Comparison of ENCODE assay signal across 8 mouse cellular contexts in the genomic region with DNA sequence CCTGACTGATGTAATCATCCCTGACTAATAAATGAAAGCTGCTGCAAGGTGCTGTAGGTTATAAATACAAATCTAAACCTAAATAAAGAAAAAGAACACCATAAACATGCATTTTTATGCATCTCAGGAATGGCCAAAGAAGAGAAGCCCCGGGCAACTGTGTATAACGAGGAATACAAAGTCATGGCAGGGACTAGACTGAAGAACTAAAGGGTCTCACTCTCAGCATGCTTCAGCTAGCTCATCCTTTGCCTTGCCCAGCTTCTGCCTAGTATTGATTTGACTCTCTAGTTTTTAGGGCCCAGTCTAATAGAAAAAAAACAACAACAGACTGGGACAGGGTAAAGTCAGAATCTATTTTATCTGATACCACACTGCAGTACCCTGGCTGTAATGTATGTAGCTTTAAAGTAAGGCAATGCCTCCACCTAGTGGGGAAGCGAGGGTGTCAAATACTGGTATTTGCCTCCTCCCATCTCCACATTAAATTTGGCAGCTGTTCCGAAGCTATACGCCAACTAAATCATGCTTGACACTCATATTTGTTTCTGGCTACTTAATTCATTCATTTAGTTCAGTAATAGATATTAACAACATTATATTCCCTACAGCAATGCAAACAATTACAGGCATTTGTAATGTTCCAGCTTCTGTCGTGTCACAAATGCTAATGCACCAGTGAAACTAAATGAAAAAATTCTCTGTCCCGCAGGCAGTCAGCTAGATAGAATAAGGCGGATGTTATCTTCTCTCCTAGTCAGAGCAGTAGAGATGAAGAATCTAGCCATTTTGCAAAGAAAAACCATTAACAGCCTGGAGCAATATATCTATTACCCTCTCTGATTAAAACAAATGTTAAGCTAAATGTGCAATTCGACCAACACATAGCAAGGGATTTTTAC. TPM values are rescaled to one million over a fixed set of nuclear protein-coding genes. Genes with fewer than 3 reads are reported as not detected.
DNase-seq lines count a peak whose midpoint lies in the region; ATAC-seq and TF ChIP-seq lines count a peak whose summit lies in the region.

No protein-coding gene starts in this region.

- H3K27ac ChIP-seq in heart, embryonic 10.5 days, result no peak overlapping the region
- no peak overlapping the region for H3K27ac ChIP-seq in embryonic facial prominence, embryonic 13.5 days
- H3K27ac ChIP-seq in intestine, embryonic 16.5 days (ENCODE audit: low read length), result no peak overlapping the region
- no peak overlapping the region for H3K27ac ChIP-seq in neural tube, embryonic 12.5 days

- peak; percentile 66 for ATAC-seq in Patski
- 0 out of 2 replicates have a peak, but pooled peaks have one; percentile 56 for ATAC-seq in embryonic facial prominence, embryonic 13.5 days (ENCODE audit: insufficient number of reproducible peaks, insufficient read depth, low FRiP score, low TSS enrichment, low read depth)
- ATAC-seq in intestine, embryonic 16.5 days, result peak; percentile 70; the same call in 1 of the 2 replicates
- peak; percentile 91 for ATAC-seq in neural tube, embryonic 12.5 days (ENCODE audit: low FRiP score, low read depth)

- DNase-seq in heart, adult 18-20 months, result peak; percentile 9 to 24
- no peak for DNase-seq in heart, embryonic 10.5 days (ENCODE audit: low spot score)
- DNase-seq in Patski (ENCODE audit: low read depth, low spot score), result no peak
- peak; percentile 26 to 47 for DNase-seq in left cerebral cortex, postnatal 36 days (ENCODE audit: low spot score in 2 of 2)
- no peak for DNase-seq in heart, adult 8-10 months (ENCODE audit: low spot score)

- no peaks in the 10 kb centered on the region for H3K27me3 ChIP-seq in heart, embryonic 10.5 days (ENCODE audit: insufficient read depth, poor library complexity, severe bottlenecking)
- peaks cover 28% of the 10 kb centered on the region for H3K27me3 ChIP-seq in Patski
- no peaks in the 10 kb centered on the region for H3K27me3 ChIP-seq in embryonic facial prominence, embryonic 13.5 days
- H3K27me3 ChIP-seq in intestine, embryonic 16.5 days (replicated peaks; ENCODE audit: control insufficient read depth, insufficient read depth, low read length), result no peaks in the 10 kb centered on the region
- no peaks in the 10 kb centered on the region for H3K27me3 ChIP-seq in neural tube, embryonic 12.5 days (replicated peaks)

- H3K36me3 ChIP-seq in heart, embryonic 10.5 days, result no peaks in the 10 kb centered on the region
- no peaks in the 10 kb centered on the region for H3K36me3 ChIP-seq in embryonic facial prominence, embryonic 13.5 days
- H3K36me3 ChIP-seq in intestine, embryonic 16.5 days (ENCODE audit: control insufficient read depth, insufficient read depth, low read length), result no peaks in the 10 kb centered on the region
- H3K36me3 ChIP-seq in neural tube, embryonic 12.5 days, result no peaks in the 10 kb centered on the region

- no peak overlapping the region for H3K4me3 ChIP-seq in heart, embryonic 10.5 days
- no peak overlapping the region for H3K4me3 ChIP-seq in embryonic facial prominence, embryonic 13.5 days
- H3K4me3 ChIP-seq in intestine, embryonic 16.5 days (ENCODE audit: low read length), result no peak overlapping the region
- H3K4me3 ChIP-seq in neural tube, embryonic 12.5 days, result no peak overlapping the region

- H3K4me1 ChIP-seq in heart, embryonic 10.5 days, result no peaks in the 10 kb centered on the region
- peaks cover 3% of the 10 kb centered on the region; the same call in 1 of the 2 replicates for H3K4me1 ChIP-seq in embryonic facial prominence, embryonic 13.5 days
- H3K4me1 ChIP-seq in intestine, embryonic 16.5 days (ENCODE audit: control insufficient read depth, insufficient read depth, low read length), result no peaks in the 10 kb centered on the region
- no peaks in the 10 kb centered on the region for H3K4me1 ChIP-seq in neural tube, embryonic 12.5 days

- no peak overlapping the region for H3K4me2 ChIP-seq in embryonic facial prominence, embryonic 13.5 days
- H3K4me2 ChIP-seq in intestine, embryonic 16.5 days (ENCODE audit: low read depth, low read length), result no peak overlapping the region
- no peak overlapping the region for H3K4me2 ChIP-seq in neural tube, embryonic 12.5 days (replicated peaks)

- H3K9ac ChIP-seq in embryonic facial prominence, embryonic 13.5 days, result no peak overlapping the region
- no peak overlapping the region for H3K9ac ChIP-seq in intestine, embryonic 16.5 days (ENCODE audit: low read depth, low read length)
- no peak overlapping the region for H3K9ac ChIP-seq in neural tube, embryonic 12.5 days

- WGBS in heart, embryonic 10.5 days, result 53% methylated on average over 9 of the region's 9 CpGs
- WGBS in embryonic facial prominence, embryonic 13.5 days, result 49% methylated on average over 9 of the region's 9 CpGs
- WGBS in intestine, embryonic 16.5 days, result 41% methylated on average over 9 of the region's 9 CpGs
- 54% methylated on average over 9 of the region's 9 CpGs for WGBS in neural tube, embryonic 12.5 days

- TF ChIP-seq CTCF in Patski (IDR thresholded peaks at IDR 0.05), result peak; percentile 67

- H3K9me3 ChIP-seq in heart, embryonic 10.5 days, result no peaks in the 10 kb centered on the region
- H3K9me3 ChIP-seq in embryonic facial prominence, embryonic 13.5 days, result no peaks in the 10 kb centered on the region
- no peaks in the 10 kb centered on the region for H3K9me3 ChIP-seq in intestine, embryonic 16.5 days (ENCODE audit: control insufficient read depth, low read length)
- no peaks in the 10 kb centered on the region for H3K9me3 ChIP-seq in neural tube, embryonic 12.5 days

- intact Hi-C loops in left cerebral cortex, postnatal 36 days (cut with DNase I), result no loop called here

- in situ Hi-C loops in Patski (cut with MboI; ENCODE audit: low pct_unique_long_range_greater_than_20kb), result no loop called here

- POLR2A ChIA-PET in Patski (lab: Charles Lee), result no interaction called here

- CTCF ChIA-PET in Patski (lab: Charles Lee), result interaction anchor here (0.7 to 4.1 kb wide), 5 partner anchors 8 to 26 kb away, joined by 3 to 14 read pairs (median 3); no protein-coding TSS in a partner anchor

RNA-seq across cellular contexts. Expression of gene Dnajb9, which starts 28.8 kb away (rescaled TPM):
- total RNA-seq in heart, adult 18-20 months (2021), result 10 to 100 TPM; 41.4 to 43.3 TPM
- polyA plus RNA-seq in heart, embryonic 10.5 days (2016; fragmentation: Nextera tagmentation; extraction: Ambion mirVana), result 23.1 and 23.2 TPM in 2 replicates
- polyA plus RNA-seq in Patski (2021), result 26.7 TPM
- polyA plus RNA-seq in embryonic facial prominence, embryonic 13.5 days (2015; fragmentation: Nextera tagmentation; extraction: Ambion mirVana), result 19.8 and 25.7 TPM in 2 replicates
- 24.3 and 34.1 TPM in 2 replicates for polyA plus RNA-seq in intestine, embryonic 16.5 days (2015; fragmentation: Nextera tagmentation; extraction: Ambion mirVana)
- 10 to 100 TPM; 39.7 to 43.2 TPM for total RNA-seq in left cerebral cortex, postnatal 36 days (2021)
- 32.1 and 33.1 TPM in 2 replicates for polyA plus RNA-seq in neural tube, embryonic 12.5 days (2016; fragmentation: Nextera tagmentation; extraction: Ambion mirVana)
- total RNA-seq in heart, adult 8-10 months (2022), result 10 to 100 TPM; 43.9 to 48.3 (median 46.4) TPM

RNA-seq across cellular contexts. Expression of gene Pnpla8, which starts 39.8 kb away (rescaled TPM):
- total RNA-seq in heart, adult 18-20 months (2021), result 100 to 1,000 TPM; 136 to 151 TPM
- polyA plus RNA-seq in heart, embryonic 10.5 days (2016; fragmentation: Nextera tagmentation; extraction: Ambion mirVana), result 48.8 and 53.7 TPM in 2 replicates
- 75.8 TPM for polyA plus RNA-seq in Patski (2021)
- polyA plus RNA-seq in embryonic facial prominence, embryonic 13.5 days (2015; fragmentation: Nextera tagmentation; extraction: Ambion mirVana), result 61.2 and 63.5 TPM in 2 replicates
- polyA plus RNA-seq in intestine, embryonic 16.5 days (2015; fragmentation: Nextera tagmentation; extraction: Ambion mirVana), result 56.6 and 62.7 TPM in 2 replicates
- 100 to 1,000 TPM; 135 to 151 TPM for total RNA-seq in left cerebral cortex, postnatal 36 days (2021)
- 93.3 and 103 TPM in 2 replicates for polyA plus RNA-seq in neural tube, embryonic 12.5 days (2016; fragmentation: Nextera tagmentation; extraction: Ambion mirVana)
- total RNA-seq in heart, adult 8-10 months (2022), result 100 to 1,000 TPM; 145 to 156 (median 152) TPM

Comparison
In these comparisons a context has a peak if more than half of its experiments do, and no peak if none do; other contexts are left out.
1. DNase-seq: peak in heart, adult 18-20 months (2 of 2) and left cerebral cortex, postnatal 36 days (2 of 2); none in heart, embryonic 10.5 days (single experiment), Patski (single experiment) and heart, adult 8-10 months (single experiment).
2. Peak in every context shown above with its lines, with median percentiles within 50 percentile points of each other: ATAC-seq.